ENCODE assay signal across 8 mouse cellular contexts in genomic region chr1:71103174-71103864, GRCm38 (mm10). TPM values are rescaled to one million over a fixed set of nuclear protein-coding genes. Genes with fewer than 3 reads are reported as not detected.
DNase-seq lines count a peak whose midpoint lies in the region; ATAC-seq and TF ChIP-seq lines count a peak whose summit lies in the region.

No protein-coding gene starts in this region.

- H3K27me3 ChIP-seq in testis, adult 2 months (ENCODE audit: control insufficient read depth, insufficient read depth, low read length), result no peaks in the 10 kb centered on the region
- H3K27me3 ChIP-seq in stomach, embryonic 16.5 days (ENCODE audit: control insufficient read depth, insufficient read depth, low read length), result no peaks in the 10 kb centered on the region

- peak; percentile 44 for ATAC-seq in erythroid progenitor cell, adult 5-6 weeks (replicated peaks; ENCODE audit: low FRiP score, poor library complexity, severe bottlenecking)
- ATAC-seq in stomach, embryonic 16.5 days (ENCODE audit: insufficient read depth, low FRiP score), result no peak
- no peak; the same call in 1 of the 2 replicates for ATAC-seq in frontal cortex, adult (ENCODE audit: low TSS enrichment)

- peak overlapping the region; percentile 84 for H3K4me3 ChIP-seq in testis, adult 2 months (ENCODE audit: control insufficient read depth, low read depth, low read length)
- H3K4me3 ChIP-seq in macrophage (ENCODE audit: inconsistent target), result peak overlapping the region; percentile 66
- H3K4me3 ChIP-seq in stomach, embryonic 16.5 days (replicated peaks; ENCODE audit: low read length), result peak overlapping the region; percentile 88

- peaks cover 3% of the 10 kb centered on the region for H3K4me1 ChIP-seq in testis, adult 2 months (ENCODE audit: control insufficient read depth, insufficient read depth, low read length)
- peaks cover 16% of the 10 kb centered on the region; the same call in 1 of the 2 replicates for H3K4me1 ChIP-seq in stomach, embryonic 16.5 days (ENCODE audit: control insufficient read depth, insufficient read depth, low read length)

- WGBS in macrophage (ENCODE audit: missing documents), result 15% methylated on average over 17 of the region's 18 CpGs
- WGBS in stomach, embryonic 16.5 days, result 15% methylated on average over 18 of the region's 18 CpGs

- peak overlapping the region; percentile 92 for H3K27ac ChIP-seq in testis, adult 2 months (ENCODE audit: control insufficient read depth, insufficient read depth, low read depth, low read length)
- peak overlapping the region; percentile 71 for H3K27ac ChIP-seq in macrophage
- H3K27ac ChIP-seq in stomach, embryonic 16.5 days (ENCODE audit: low read length), result peak overlapping the region; percentile 18; the same call in 1 of the 2 replicates

- H3K79me2 ChIP-seq in macrophage (ENCODE audit: inconsistent target), result peaks cover 31% of the 10 kb centered on the region

- peak overlapping the region; percentile 61 for H3K4me2 ChIP-seq in stomach, embryonic 16.5 days (ENCODE audit: low read depth, low read length)

- TF ChIP-seq POLR2A in testis, adult 2 months (IDR thresholded peaks at IDR 0.05; ENCODE audit: control insufficient read depth, low read depth, low read length), result no peak

- no peaks in the 10 kb centered on the region for H3K36me3 ChIP-seq in testis, adult 2 months (ENCODE audit: control insufficient read depth, insufficient read depth, low read length)
- no peaks in the 10 kb centered on the region for H3K36me3 ChIP-seq in macrophage (ENCODE audit: inconsistent target)
- H3K36me3 ChIP-seq in stomach, embryonic 16.5 days (ENCODE audit: control insufficient read depth, insufficient read depth, low read length), result no peaks in the 10 kb centered on the region

- no peak for DNase-seq in testis, postnatal 10 days (ENCODE audit: low spot score)
- peak; percentile 16 for DNase-seq in kidney, adult 11 months
- no peak for DNase-seq in frontal cortex, postnatal 10 days (ENCODE audit: low spot score in 2 of 2)

- no peak for TF ChIP-seq CTCF in testis, adult 2 months (IDR thresholded peaks at IDR 0.05; ENCODE audit: control insufficient read depth, insufficient read depth, insufficient replicate concordance, low read depth, low read length)

- no peaks in the 10 kb centered on the region for H3K9me3 ChIP-seq in stomach, embryonic 16.5 days (replicated peaks; ENCODE audit: control insufficient read depth, low read length)

- H3K9ac ChIP-seq in stomach, embryonic 16.5 days (ENCODE audit: low read length), result peak overlapping the region; percentile 57

RNA-seq across cellular contexts. Expression of gene Bard1, which starts 0.4 kb away (rescaled TPM):
- 4.5 and 5.3 TPM in 2 replicates for polyA plus RNA-seq in testis, adult 2 months (2012; rRNA removed)
- 52.6 and 62.0 TPM in 2 replicates for total RNA-seq in erythroid progenitor cell, adult 5-6 weeks (2015; ENCODE audit: low replicate concordance)
- 44.6 and 50.4 TPM in 2 replicates for total RNA-seq in erythroid progenitor cell, adult 5-6 weeks (2017; ENCODE audit: low replicate concordance)
- total RNA-seq in macrophage (2018; cell fraction: chromatin; rRNA removed), result 1 to 10 TPM in 21 of 26 experiments, under 1 TPM in 5; 0.41 to 4.8 (median 2.2) TPM
- total RNA-seq in macrophage (2018; cell fraction: cytosol; rRNA removed), result 1 to 10 TPM in 14 of 26 experiments, under 1 TPM in 12; 0.43 to 1.5 (median 1.0) TPM
- total RNA-seq in macrophage (2018; cell fraction: nucleus; rRNA removed), result 10 to 100 TPM in 1 of 26 experiments, 1 to 10 TPM in 21, under 1 TPM in 4; 0.27 to 12.6 (median 1.6) TPM
- polyA plus RNA-seq in macrophage (2018), result 0.32 to 2.3 TPM (median 0.92 TPM) in 3 replicates
- 1.3 and 1.4 TPM in 2 replicates for polyA plus RNA-seq in stomach, embryonic 16.5 days (2015; fragmentation: Nextera tagmentation; extraction: Ambion mirVana)

Comparison
In these comparisons a context has a peak if more than half of its experiments do, and no peak if none do; other contexts are left out.
1. H3K27ac ChIP-seq: peak in every context shown above with its lines; median percentile 92 in testis, adult 2 months; 71 in macrophage; 18 in stomach, embryonic 16.5 days.